Mouse (Mus musculus) kidney, postnatal 14 days (tissue): ENCODE results near the gene Mboat2.

Experiments used
- DNase-seq: peaks from one replicate; pipeline ENCODE4 v3.0.0; 2022; ENCODE audit warnings: mixed read lengths

Gene Mboat2

DNA sequence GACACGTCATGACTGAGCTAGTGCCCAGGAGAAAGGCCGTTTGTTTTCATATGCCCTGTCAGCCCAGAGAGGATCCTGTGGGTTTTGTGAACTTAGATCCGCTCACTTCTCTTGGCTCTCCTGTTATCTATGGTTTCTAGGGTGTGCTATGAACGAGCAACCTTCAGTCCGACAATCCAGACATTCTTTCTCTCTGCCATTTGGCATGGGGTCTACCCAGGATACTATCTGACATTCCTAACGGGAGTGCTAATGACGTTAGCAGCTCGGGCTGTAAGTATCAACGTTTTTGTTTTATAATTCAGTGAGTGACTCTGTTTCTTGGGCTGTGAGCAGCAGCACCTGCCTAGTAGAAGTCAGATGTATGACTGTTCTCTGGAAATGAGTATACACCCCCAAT is 124.5 kb downstream of the Mboat2 start:
- DNase-seq, result no peak

DNA sequence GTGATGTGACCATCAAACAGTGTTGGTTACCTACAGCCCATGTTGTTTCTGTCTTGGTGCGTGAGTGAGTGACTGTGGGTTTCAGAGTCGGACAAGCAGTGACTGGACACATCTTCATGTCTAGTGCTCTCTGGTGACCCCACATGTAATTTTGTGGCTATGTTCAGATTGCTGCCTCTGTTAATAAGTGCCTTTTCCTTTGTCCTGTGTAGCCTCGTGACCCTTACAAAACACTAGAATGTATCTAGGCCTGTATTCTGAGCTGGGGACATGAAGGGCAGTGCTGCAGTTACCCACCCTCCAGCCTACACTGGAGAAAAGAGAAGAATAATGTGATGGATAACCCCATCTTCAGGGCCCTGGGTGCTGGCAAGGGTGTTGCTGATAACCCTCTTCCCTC is 127.8 kb downstream of the Mboat2 start:
- DNase-seq, result peak; percentile 17

DNA sequence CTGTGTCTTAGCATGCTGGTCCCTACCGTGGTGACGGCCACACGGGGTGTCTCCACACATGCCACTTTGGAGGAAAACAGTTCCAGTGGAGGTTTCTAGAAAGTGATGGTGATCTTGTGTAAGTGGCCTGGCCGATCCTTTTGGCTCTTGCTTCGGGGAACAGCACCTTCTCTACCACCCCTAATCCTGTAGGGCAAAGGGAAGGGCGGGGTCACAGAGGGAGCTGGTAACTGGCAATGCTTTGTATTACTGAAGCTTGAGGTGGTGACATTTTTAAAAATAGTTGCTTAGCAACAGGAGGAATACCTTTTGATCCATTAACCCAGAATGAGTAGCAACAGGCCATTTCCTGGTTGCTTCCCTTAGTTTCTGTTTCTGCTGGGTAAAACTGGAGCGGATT is 131.1 kb downstream of the Mboat2 start:
- DNase-seq, result peak; percentile 10

DNA sequence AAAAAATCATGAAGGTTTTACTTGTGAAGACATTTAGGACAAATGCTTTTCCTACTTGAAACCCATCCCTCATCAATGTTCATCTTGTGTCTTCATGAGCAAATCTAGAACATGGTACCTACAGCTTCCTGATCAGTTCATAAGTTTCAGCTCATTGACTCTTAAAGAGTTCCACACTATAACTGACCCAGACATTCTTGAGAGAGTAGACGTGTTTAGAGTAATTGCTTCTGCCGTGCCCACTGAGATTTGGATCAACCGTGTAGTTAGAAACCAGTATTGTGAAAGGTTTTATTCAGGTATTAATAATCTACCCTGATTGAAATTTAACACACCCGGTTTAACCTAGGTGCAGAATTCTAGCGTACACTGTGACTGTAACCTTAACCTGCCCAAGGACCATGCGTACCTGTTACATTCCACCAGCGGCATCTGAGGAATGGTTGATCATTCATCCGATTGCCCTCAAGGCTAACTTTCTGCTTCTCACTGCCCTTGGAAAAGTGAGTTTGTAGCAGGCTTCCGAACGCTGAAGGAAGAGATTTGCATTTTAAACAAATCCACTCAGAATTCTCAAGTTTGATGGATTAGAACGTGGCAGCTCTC is 131.8 kb downstream of the Mboat2 start:
- peak; percentile 84 for DNase-seq

DNA sequence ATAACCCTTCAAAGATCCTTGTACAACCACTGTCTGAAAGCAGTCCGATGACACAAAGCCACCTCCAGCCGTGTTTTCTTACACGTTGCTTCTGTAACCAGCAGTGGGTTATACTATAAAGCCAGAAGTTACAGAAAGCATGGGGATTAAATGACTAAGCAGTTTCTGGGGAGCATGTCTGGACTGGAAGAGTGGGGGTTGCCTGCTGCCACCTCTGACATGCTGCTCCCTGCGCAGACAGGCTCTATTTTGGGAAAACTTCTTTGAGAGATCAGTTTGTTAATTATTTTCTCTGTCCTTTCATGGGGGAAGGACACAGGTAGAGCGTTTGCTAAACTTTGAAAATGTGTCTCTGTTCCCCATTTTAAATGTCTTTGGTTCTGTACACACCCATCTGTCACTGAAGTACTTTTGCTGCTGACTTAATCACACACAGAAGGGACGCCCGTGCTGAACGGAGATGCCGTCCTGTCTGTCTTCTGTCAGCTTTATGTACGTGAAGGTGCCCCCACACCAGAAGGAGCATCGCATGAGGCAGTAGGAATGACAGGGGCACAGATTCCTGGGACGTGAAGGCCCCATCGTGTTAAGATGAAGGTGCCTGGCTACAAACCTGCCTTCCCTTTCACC is 132.8 kb downstream of the Mboat2 start:
- peak; percentile 48 for DNase-seq

DNA sequence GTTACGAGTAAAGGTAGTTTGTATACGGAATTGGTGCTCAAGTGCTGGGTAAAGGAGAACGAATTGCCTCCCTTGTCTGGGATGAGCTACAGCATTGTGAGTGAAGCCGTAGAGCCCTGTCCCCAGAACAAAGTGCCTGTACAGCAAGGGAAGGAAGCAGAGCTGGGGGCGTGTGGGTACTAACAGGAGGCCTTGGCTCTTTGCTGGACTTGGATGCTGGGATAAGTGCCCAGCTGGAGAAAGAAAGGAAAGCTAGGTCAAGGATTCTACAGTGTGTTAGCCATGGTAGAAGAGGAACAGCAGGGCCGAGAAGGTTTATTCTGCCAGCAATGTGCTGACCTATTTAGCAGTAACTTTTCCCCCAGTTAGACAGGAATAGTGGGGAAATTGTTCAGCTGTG is 134.7 kb downstream of the Mboat2 start:
- no peak for DNase-seq

DNA sequence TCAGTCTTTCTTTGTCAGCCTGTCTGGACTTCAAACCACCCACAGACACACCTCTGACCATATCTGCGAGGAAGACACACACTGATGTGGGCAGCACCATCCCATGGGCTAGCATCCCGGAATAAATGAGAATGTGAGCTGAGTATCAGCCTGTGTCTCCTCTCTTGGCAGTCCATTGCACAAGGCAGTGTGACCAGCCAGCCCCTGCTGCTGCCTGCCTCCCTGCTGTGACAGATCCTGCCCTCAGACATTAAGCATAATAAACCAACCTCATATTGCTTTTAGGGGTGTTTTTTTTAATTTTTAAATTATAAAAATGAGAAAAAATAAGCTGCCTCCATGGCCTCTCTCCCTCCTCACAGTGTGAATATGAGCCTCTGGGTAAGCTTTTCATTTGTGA is 135.4 kb downstream of the Mboat2 start:
- DNase-seq, result no peak

DNA sequence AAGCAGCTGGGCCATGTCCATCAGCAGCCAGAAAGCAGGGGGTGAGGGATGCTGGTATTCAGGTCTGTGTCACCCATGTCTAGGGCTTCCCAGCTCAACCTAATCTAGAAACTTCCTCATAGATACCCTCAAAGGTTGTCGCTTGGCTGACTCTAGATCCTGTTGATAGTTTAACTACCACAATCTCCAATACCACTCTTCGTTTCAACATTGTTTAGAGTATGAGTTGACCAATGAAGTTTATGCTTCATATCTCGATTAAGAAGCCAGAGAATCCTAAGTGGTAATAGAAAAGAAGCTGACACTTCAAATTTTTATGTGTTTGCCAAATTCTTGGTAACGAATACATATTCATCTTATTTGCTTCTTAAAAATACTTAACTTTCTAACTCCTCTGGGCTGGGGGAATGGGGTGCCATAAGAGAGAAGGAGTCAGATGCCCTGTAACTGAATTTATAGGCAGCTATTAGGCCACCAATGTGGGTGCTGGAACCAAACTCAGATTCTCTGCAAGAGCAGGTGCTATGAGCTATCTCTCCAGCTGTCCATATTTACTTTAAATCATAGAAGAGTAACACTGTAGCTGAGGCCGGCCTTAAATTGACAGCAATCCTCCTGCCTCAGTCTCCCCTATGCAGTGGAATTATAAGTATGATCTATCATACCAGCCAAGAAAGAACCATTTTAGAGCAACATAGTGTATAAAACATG is 141.0 kb downstream of the Mboat2 start:
- DNase-seq, result no peak

DNA sequence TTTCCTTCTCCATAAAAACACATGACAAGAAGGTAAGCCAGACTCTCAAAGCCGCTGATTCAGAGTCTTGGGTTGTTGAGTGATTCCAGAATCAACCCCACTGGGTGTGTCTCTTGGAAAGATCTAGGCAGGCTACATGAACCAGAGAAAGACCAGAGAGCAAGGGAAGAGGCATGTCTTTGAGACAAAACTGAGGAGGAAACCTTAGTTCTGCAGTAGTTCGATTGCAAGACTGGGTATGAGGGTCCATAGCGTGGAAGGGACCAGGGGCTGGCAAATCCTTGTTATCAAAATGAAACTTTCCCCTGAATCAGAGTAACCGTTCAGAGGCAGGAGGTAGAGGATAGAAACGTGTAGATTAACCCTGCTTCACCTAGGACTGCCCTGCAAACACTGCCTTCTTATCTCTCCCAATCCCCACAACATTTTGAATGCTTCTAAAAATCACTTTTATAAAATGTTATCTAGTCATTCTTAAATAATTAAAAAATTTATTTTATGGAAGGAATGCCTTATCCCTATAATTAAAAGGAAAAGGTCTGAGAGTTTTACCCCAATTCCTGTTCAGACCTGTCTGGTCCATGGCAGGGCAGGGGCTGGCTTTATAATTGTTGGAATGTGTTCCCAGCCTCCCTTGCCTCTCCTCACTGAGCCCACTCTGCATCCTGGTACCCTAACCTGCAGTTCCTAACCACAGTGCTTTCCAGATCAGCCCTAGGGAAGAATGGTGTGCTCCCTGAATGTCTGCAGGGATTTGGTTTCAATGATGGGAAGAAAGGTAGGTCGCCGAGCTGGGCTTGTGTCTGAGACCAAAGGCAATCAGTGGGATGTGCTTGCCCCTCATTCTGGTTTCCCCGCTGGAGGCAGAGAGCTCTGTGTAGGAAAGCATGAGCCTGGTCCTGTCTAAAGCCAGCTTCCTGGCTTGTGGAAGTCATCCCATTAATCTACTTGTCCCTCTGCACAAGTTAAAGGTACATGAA is 142.0 kb downstream of the Mboat2 start:
- no peak for DNase-seq

DNA sequence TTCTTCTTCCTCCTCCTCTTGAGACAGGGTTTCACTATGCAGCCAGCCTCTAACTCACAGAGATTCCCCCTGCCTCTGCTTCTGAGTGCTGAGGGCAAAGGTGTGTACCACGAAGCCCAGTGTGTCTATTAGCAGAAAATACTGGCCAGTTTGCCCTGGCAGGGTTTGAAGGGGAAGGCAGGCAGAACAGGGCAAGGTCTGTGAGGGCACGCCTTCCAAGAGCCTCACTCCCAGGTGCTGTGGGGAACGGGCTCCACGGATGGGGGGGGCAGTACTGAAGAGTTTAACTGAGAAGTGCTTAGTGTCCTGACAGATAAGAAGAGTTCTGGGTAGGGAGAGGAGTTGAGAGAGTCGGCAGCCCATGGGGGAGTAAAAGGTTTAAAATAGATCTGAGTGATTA is 142.9 kb downstream of the Mboat2 start:
- DNase-seq, result peak; percentile 56

DNA sequence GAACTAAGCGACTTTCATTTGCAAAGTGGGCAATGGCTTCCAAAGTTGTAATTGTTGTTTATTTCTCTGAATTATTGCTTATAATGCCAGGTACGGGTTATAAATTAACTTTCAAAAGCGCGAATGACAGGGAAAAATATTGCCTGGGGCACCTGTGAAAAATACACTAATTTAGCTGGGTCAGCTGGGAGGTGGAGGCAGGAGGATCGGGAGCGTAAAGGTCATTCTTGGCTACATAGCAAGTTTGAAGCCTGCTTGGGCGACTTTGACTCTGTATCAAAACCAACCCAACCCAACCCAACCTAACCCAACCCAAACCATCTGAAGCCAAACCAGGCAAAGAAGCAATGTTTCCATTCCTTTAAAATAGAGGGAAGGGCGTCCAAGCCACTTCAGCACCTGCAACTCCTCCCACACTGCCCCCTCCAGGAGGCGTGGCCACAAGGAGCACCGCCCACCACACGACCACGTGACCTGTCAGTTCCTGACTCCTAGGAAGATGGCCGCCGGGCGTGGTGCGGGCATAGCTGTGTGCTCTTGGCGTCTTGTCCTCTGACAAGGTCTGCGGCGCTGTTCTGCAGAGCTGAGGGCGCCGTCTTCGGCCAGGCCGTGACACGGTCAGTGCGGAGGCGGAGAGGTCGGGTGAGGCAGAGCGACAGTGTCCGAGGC is 143.9 kb downstream of the Mboat2 start, which contains the start of gene Kidins220:
Gene Kidins220 (plus strand): TSS at position 480 of the 669 bp plus-strand sequence.
- DNase-seq, result peak; percentile 96

DNA sequence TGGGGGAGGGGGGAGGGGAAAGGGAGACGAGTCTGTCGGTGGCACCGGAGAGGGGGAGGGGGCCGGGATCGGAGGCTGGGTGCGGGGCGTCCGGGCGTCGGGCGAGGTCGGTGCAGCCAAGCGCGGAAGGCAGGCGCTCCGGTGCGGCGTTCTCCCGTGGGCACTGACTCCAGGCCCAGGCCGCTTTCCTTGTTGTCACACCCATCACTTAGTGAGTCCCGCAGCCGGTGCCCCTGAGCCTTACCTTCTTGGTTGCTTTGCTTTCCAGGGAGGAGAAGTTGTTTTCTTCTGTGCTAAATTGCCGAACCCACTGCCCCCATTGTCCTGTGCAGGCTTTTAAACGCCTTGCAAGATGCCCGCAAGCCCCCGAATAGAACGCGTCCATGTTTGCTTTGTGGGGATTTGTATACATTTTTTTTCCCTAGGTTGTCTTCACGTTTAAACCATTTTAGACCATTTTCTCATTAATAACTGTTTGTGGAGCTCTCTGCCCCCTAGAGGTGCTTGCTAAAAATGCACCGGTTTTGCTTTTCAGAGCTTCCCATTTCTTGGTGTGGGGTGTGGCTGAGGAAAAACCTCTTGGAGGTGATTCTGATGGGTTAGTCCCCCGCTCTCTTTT is 144.5 kb downstream of the Mboat2 start:
- peak; percentile 77 for DNase-seq

DNA sequence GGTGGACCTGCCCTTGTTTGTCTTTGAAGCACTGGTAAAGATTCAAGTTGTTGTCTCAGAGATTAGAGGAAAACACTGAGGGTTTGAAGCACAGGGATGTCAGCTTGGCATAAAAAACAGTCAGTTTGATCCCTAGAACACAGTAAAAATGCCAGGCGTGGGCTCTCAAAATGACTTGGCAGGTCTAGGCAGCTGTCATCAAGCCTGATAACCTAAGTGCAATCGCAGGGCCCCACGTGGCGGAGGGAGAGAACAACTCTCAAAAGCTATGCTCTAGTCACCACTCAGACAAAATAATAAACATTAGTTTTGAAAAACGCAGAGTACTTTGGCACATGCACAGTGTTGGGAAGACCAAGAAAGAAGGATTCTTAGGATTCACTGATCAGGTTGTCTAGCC is 154.5 kb downstream of the Mboat2 start:
- DNase-seq, result no peak

DNA sequence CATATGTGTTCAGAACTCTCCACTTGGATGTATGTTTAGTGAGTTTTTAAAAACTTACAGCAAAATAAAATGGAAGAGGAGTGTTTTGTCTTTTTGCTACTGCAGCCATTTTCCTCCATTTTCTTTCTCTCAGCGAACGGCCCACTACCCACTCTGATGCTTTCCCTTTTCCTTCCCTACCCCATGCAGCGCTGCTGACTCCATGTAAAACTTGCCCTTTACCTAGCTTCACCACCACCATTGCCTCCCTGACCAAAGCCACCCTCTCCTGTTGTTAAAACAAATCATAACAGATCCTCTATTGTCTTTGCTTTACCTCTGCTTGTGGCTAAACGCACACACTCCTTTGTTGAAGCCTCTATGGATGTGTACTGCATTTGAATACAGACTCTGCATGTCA is 164.7 kb downstream of the Mboat2 start:
- DNase-seq, result no peak

DNA sequence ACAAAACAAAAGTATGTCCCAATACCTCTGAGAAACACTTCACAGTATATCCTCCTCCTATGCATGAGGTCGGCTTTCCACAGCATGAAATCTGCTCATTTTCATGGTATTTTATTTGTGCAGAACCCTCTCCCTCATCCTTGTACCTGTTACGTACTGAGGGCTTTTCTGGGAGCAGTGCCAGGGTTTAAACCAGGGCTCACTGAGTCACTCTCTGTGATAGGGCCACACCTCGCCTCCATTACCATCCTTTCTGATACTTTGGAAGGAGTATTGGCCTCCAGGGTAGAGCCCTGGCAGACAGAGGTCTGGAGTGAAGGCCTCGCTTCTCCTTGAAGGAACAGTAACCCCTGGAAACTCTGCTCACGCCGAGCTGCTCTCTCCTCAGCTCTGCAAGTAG is 174.7 kb downstream of the Mboat2 start:
- no peak for DNase-seq

DNA sequence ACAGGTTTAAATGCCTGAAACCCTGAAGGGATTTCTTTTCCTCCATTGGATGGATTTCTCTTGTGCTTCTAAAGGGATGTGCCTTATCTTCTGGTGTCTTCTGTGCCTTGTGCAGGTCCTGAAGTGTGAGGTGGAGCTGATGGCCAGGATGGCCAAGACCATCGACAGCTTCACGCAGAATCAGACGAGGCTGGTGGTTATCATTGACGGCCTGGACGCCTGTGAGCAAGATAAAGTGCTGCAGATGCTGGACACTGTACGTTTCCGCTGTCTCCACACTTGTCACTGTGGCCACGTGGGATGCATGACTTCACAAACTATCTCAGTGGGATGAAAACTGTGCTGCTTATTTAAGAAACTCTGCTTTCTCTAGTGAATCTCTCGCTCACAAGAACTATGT is 179.3 kb downstream of the Mboat2 start:
- DNase-seq, result no peak

DNA sequence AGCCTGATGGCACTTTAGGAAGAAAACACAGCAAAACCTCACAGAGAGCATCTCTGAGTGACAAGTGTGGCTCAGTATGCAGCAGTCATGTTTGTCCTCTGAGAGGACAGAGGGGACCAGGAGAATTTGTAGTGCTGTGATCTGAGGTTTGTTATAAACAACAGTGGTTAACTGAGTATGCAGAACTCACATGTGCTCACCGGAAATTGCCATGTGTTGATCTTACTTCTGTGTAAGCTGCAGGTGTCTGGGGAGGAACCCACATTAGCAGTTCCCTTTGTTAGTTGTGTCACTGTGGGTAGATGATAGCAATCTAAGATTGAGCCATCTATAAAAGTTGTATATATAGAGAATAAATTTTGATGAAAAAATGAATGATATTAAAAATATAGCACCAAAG is 179.7 kb downstream of the Mboat2 start:
- DNase-seq, result no peak

DNA sequence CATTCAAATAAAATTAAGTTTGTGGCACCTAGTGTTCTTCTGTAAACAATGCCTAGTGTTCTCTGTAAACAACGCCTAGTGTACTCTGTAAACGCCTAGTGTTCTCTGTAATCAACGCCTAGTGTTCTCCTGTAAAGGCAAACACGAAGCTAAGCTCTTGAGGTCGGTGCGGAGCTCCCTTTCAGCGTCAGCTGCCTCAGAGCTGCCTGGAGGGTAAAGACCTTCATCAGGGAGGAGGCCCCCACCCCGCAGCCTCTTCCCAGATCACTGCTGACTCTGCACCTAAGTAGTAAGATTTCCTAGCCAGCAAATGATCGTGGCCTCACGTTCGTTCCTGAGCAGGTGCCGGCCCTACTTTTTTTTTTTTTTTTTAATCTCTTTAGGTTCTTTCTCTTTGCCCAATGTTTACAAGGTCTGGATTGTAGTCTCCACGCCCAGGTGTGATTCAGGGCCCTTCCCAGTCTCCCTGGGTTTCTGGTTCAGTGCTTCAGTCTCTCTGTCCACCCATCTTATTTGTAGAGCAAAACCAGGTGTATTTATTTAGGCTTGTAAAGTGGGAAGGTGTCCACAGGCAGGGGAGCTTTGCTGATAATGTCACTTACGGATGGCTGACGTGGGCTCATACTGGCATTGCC is 181.2 kb downstream of the Mboat2 start:
- no peak for DNase-seq

DNA sequence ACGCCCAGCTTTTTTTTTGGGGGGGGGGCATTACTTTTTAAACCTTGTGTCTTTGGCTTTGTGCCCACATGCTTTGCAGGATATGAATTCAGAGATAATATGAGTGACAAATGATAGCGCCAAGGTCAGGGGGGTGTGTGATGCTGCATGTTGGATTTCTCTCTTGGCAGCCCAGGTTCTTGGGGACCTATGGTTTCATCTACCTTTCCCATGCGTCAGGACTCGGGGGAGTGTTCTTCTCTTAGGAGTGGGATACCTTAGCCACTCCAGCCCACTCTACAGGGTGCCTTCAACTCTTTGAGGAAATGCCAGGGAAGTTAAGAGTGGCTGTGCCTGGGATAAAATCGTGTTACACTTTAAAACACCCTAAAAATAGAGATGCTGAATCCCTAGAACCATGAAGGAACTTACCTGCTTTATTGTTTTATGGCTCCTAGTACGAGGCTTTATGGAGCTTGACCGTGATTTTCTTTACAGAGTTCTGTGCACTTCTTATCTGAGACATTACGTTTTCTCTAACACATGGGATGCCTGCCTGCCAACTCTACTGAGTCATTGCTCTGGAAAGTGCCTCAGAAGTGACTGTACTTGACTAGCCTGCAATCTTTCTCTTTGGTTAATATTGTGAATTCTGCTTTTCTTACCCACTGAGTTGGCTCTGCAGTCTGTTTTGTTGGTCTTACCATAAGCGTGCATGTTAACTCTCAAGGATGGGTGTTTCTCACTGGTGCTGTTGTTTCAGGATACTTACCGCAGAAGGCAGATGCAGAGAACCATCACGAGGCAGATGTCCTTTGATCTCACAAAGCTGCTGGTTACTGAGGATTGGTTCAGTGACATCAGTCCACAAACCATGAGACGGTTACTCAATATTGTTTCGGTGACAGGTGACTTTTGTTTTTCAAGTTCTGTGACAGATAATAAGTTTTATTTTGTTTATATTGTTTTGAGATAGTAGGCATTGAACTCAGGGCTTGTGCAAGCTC is 182.2 kb downstream of the Mboat2 start:
- no peak for DNase-seq
